Mouse (Mus musculus): ENCODE results near the gene Pcca. TPM values are rescaled to one million over a fixed set of nuclear protein-coding genes. Genes with fewer than 3 reads are reported as not detected.

Pcca gene
- polyA plus RNA-seq, 1 experiment from 2014 or later = 31.6 TPM

- H3K9me3 ChIP-seq (ENCODE audit: control insufficient read depth, low read length) = no peaks in the 10 kb centered on the region
- no peak overlapping the region for H3K4me2 ChIP-seq (replicated peaks; ENCODE audit: low read depth, low read length)
- ATAC-seq (ENCODE audit: low FRiP score) = no peak
- 63% methylated on average over 17 of the region's 17 CpGs for WGBS
- H3K27ac ChIP-seq (ENCODE audit: low read depth, low read length) = no peak overlapping the region
- H3K4me1 ChIP-seq (replicated peaks; ENCODE audit: control insufficient read depth, insufficient read depth, low read length) = no peaks in the 10 kb centered on the region
- H3K9ac ChIP-seq (ENCODE audit: low read depth, low read length) = no peak overlapping the region
- no peaks in the 10 kb centered on the region for H3K27me3 ChIP-seq (ENCODE audit: control insufficient read depth, insufficient read depth, low read length)
- H3K4me3 ChIP-seq (ENCODE audit: low read depth, low read length) = no peak overlapping the region
- no peaks in the 10 kb centered on the region for H3K36me3 ChIP-seq (ENCODE audit: control insufficient read depth, insufficient read depth, low read length)
- no peak for DNase-seq (ENCODE audit: low spot score)
Measured at GRCm38 (mm10) chr14:122689136-122689815, 155.2 kb downstream of the Pcca start.

DNA sequence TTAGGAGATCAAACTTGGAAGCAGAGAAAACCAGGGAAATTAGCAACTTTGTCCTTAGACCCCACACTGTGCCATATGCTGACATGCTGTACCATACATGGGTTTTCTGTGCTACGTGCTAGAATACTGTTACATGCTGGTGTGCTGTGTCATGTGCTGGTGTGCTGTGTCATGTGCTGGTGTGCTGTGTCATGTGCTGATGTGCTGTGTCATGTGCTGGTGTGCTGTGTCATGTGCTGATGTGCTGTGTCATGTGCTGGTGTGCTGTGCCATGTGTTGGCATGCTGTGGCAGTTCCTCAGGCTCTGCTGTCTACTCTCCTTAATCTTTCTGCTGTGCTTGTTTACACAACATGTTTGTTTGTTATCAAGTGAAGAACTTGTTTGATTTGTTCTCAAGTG, 157.4 kb downstream of the Pcca start:
- H3K4me3 ChIP-seq (ENCODE audit: low read depth, low read length) = no peak overlapping the region
- no peaks in the 10 kb centered on the region for H3K4me1 ChIP-seq (replicated peaks; ENCODE audit: control insufficient read depth, insufficient read depth, low read length)
- no peak overlapping the region for H3K27ac ChIP-seq (ENCODE audit: low read depth, low read length)
- WGBS = 91% methylated on average over 1 of the region's 1 CpGs
- H3K9me3 ChIP-seq (ENCODE audit: control insufficient read depth, low read length) = no peaks in the 10 kb centered on the region
- H3K36me3 ChIP-seq (ENCODE audit: control insufficient read depth, insufficient read depth, low read length) = no peaks in the 10 kb centered on the region
- H3K4me2 ChIP-seq (replicated peaks; ENCODE audit: low read depth, low read length) = no peak overlapping the region
- DNase-seq (ENCODE audit: low spot score) (no peak), ATAC-seq (ENCODE audit: low FRiP score) (no peak)
- H3K27me3 ChIP-seq (ENCODE audit: control insufficient read depth, insufficient read depth, low read length) = no peaks in the 10 kb centered on the region
- no peak overlapping the region for H3K9ac ChIP-seq (ENCODE audit: low read depth, low read length)

- DNase-seq (ENCODE audit: low spot score) = no peak
- WGBS = 76% methylated on average over 1 of the region's 1 CpGs
- no peak overlapping the region for H3K4me2 ChIP-seq (replicated peaks; ENCODE audit: low read depth, low read length)
- ATAC-seq (ENCODE audit: low FRiP score) = no peak
- H3K4me1 ChIP-seq (replicated peaks; ENCODE audit: control insufficient read depth, insufficient read depth, low read length) = no peaks in the 10 kb centered on the region
- no peak overlapping the region for H3K27ac ChIP-seq (ENCODE audit: low read depth, low read length)
- no peak overlapping the region for H3K4me3 ChIP-seq (ENCODE audit: low read depth, low read length)
- no peaks in the 10 kb centered on the region for H3K27me3 ChIP-seq (ENCODE audit: control insufficient read depth, insufficient read depth, low read length)
- H3K9me3 ChIP-seq (ENCODE audit: control insufficient read depth, low read length) = no peaks in the 10 kb centered on the region
- H3K36me3 ChIP-seq (ENCODE audit: control insufficient read depth, insufficient read depth, low read length) = no peaks in the 10 kb centered on the region
- H3K9ac ChIP-seq (ENCODE audit: low read depth, low read length) = no peak overlapping the region
Measured at GRCm38 (mm10) chr14:122700333-122700732, 166.2 kb downstream of the Pcca start.

GRCm38 (mm10) chr14:122713793-122714192, 179.7 kb downstream of the Pcca start:
- Histone ChIP-seq H3K27ac (ENCODE audit: low read depth, low read length) (no peak overlapping the region), H3K9ac (ENCODE audit: low read depth, low read length) (no peak overlapping the region), H3K4me1 (replicated peaks; ENCODE audit: control insufficient read depth, insufficient read depth, low read length) (no peaks in the 10 kb centered on the region), H3K27me3 (ENCODE audit: control insufficient read depth, insufficient read depth, low read length) (no peaks in the 10 kb centered on the region), H3K36me3 (ENCODE audit: control insufficient read depth, insufficient read depth, low read length) (no peaks in the 10 kb centered on the region), H3K4me2 (replicated peaks; ENCODE audit: low read depth, low read length) (no peak overlapping the region), H3K4me3 (ENCODE audit: low read depth, low read length) (no peak overlapping the region), H3K9me3 (ENCODE audit: control insufficient read depth, low read length) (no peaks in the 10 kb centered on the region)
- DNase-seq (ENCODE audit: low spot score) (no peak), ATAC-seq (ENCODE audit: low FRiP score) (no peak)
- WGBS = 94% methylated on average over 5 of the region's 5 CpGs

- no peak for ATAC-seq (ENCODE audit: low FRiP score)
- Histone ChIP-seq H3K4me3 (ENCODE audit: low read depth, low read length) (no peak overlapping the region), H3K4me1 (replicated peaks; ENCODE audit: control insufficient read depth, insufficient read depth, low read length) (no peaks in the 10 kb centered on the region), H3K9ac (ENCODE audit: low read depth, low read length) (no peak overlapping the region), H3K9me3 (ENCODE audit: control insufficient read depth, low read length) (no peaks in the 10 kb centered on the region), H3K4me2 (replicated peaks; ENCODE audit: low read depth, low read length) (no peak overlapping the region), H3K27me3 (ENCODE audit: control insufficient read depth, insufficient read depth, low read length) (no peaks in the 10 kb centered on the region), H3K36me3 (ENCODE audit: control insufficient read depth, insufficient read depth, low read length) (no peaks in the 10 kb centered on the region), H3K27ac (ENCODE audit: low read depth, low read length) (no peak overlapping the region)
- no peak for DNase-seq (ENCODE audit: low spot score)
- 87% methylated on average over 1 of the region's 1 CpGs for WGBS
Measured at GRCm38 (mm10) chr14:122714911-122715310, 180.8 kb downstream of the Pcca start.

GRCm38 (mm10) chr14:122716057-122716456, 181.9 kb downstream of the Pcca start:
- no peaks in the 10 kb centered on the region for H3K9me3 ChIP-seq (ENCODE audit: control insufficient read depth, low read length)
- no peak overlapping the region for H3K4me3 ChIP-seq (ENCODE audit: low read depth, low read length)
- no peak overlapping the region for H3K9ac ChIP-seq (ENCODE audit: low read depth, low read length)
- DNase-seq (ENCODE audit: low spot score) = no peak
- H3K36me3 ChIP-seq (ENCODE audit: control insufficient read depth, insufficient read depth, low read length) = no peaks in the 10 kb centered on the region
- H3K27me3 ChIP-seq (ENCODE audit: control insufficient read depth, insufficient read depth, low read length) = no peaks in the 10 kb centered on the region
- H3K4me1 ChIP-seq (replicated peaks; ENCODE audit: control insufficient read depth, insufficient read depth, low read length) = no peaks in the 10 kb centered on the region
- H3K27ac ChIP-seq (ENCODE audit: low read depth, low read length) = no peak overlapping the region
- H3K4me2 ChIP-seq (replicated peaks; ENCODE audit: low read depth, low read length) = no peak overlapping the region
- ATAC-seq (ENCODE audit: low FRiP score) = no peak

DNA sequence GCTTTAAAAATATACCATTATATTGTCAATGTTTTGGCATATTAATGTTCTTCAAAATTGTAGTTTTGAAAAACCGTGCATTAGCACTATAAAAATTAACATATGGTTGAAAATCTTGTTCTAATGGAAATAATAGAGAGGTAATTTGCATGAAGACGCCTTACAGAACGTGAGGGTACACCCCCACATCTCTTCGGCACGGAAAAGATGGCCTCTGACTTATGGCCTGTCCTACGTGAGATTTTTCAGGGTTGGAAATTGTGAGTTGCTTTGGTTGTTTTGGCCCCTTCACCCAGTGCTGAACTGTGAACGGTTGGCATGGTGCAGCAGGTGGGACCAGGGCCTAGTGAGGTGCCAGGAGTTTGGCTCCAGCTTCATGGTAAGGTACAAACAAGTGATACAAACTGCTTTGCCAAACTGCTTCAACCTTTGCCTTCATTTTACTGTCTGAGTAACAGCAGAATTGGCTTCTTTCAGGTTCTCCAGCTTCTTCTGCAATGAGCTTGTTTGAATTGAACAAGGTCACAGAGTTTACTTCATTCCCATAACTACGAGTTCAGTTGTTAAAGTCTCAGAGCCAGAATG, 185.5 kb downstream of the Pcca start:
- no peak for ATAC-seq (ENCODE audit: low FRiP score)
- 89% methylated on average over 8 of the region's 8 CpGs for WGBS

GRCm38 (mm10) chr14:122720989-122721388, 186.9 kb downstream of the Pcca start:
- Histone ChIP-seq H3K4me1 (replicated peaks; ENCODE audit: control insufficient read depth, insufficient read depth, low read length) (no peaks in the 10 kb centered on the region; the same call in 1 of the 2 replicates), H3K4me2 (replicated peaks; ENCODE audit: low read depth, low read length) (no peak overlapping the region), H3K4me3 (ENCODE audit: low read depth, low read length) (no peak overlapping the region), H3K9ac (ENCODE audit: low read depth, low read length) (no peak overlapping the region), H3K27me3 (ENCODE audit: control insufficient read depth, insufficient read depth, low read length) (no peaks in the 10 kb centered on the region), H3K9me3 (ENCODE audit: control insufficient read depth, low read length) (no peaks in the 10 kb centered on the region), H3K36me3 (ENCODE audit: control insufficient read depth, insufficient read depth, low read length) (no peaks in the 10 kb centered on the region), H3K27ac (ENCODE audit: low read depth, low read length) (no peak overlapping the region)
- DNase-seq (ENCODE audit: low spot score) (peak; percentile 29), ATAC-seq (ENCODE audit: low FRiP score) (peak; percentile 88)
- WGBS = 19% methylated on average over 3 of the region's 3 CpGs

More for the DNA sequence above, 185.5 kb downstream of the Pcca start:
- Histone ChIP-seq H3K9ac (ENCODE audit: low read depth, low read length) (no peak overlapping the region), H3K27me3 (ENCODE audit: control insufficient read depth, insufficient read depth, low read length) (no peaks in the 10 kb centered on the region), H3K9me3 (ENCODE audit: control insufficient read depth, low read length) (no peaks in the 10 kb centered on the region), H3K27ac (ENCODE audit: low read depth, low read length) (no peak overlapping the region), H3K36me3 (ENCODE audit: control insufficient read depth, insufficient read depth, low read length) (no peaks in the 10 kb centered on the region), H3K4me2 (replicated peaks; ENCODE audit: low read depth, low read length) (no peak overlapping the region), H3K4me3 (ENCODE audit: low read depth, low read length) (no peak overlapping the region), H3K4me1 (replicated peaks; ENCODE audit: control insufficient read depth, insufficient read depth, low read length) (no peaks in the 10 kb centered on the region; the same call in 1 of the 2 replicates)
- DNase-seq (ENCODE audit: low spot score) = no peak

- Histone ChIP-seq H3K9ac (ENCODE audit: low read depth, low read length) (no peak overlapping the region), H3K27ac (ENCODE audit: low read depth, low read length) (no peak overlapping the region), H3K4me1 (replicated peaks; ENCODE audit: control insufficient read depth, insufficient read depth, low read length) (no peaks in the 10 kb centered on the region; the same call in 1 of the 2 replicates), H3K27me3 (ENCODE audit: control insufficient read depth, insufficient read depth, low read length) (no peaks in the 10 kb centered on the region), H3K4me2 (replicated peaks; ENCODE audit: low read depth, low read length) (no peak overlapping the region), H3K36me3 (ENCODE audit: control insufficient read depth, insufficient read depth, low read length) (no peaks in the 10 kb centered on the region), H3K4me3 (ENCODE audit: low read depth, low read length) (no peak overlapping the region), H3K9me3 (ENCODE audit: control insufficient read depth, low read length) (no peaks in the 10 kb centered on the region)
- no peak for ATAC-seq (ENCODE audit: low FRiP score)
- 35% methylated on average over 4 of the region's 4 CpGs for WGBS
- DNase-seq (ENCODE audit: low spot score) = no peak
Measured at GRCm38 (mm10) chr14:122721750-122722149, 187.6 kb downstream of the Pcca start.
